Mouse (Mus musculus) left cerebral cortex, adult 11 months (tissue): Measurements from ENCODE around the gene Adck2.

Experiments
- DNase-seq: peaks from one replicate; pipeline ENCODE4 v3.0.0; 2022; ENCODE audit warnings: low spot score

The Adck2 gene

DNA sequence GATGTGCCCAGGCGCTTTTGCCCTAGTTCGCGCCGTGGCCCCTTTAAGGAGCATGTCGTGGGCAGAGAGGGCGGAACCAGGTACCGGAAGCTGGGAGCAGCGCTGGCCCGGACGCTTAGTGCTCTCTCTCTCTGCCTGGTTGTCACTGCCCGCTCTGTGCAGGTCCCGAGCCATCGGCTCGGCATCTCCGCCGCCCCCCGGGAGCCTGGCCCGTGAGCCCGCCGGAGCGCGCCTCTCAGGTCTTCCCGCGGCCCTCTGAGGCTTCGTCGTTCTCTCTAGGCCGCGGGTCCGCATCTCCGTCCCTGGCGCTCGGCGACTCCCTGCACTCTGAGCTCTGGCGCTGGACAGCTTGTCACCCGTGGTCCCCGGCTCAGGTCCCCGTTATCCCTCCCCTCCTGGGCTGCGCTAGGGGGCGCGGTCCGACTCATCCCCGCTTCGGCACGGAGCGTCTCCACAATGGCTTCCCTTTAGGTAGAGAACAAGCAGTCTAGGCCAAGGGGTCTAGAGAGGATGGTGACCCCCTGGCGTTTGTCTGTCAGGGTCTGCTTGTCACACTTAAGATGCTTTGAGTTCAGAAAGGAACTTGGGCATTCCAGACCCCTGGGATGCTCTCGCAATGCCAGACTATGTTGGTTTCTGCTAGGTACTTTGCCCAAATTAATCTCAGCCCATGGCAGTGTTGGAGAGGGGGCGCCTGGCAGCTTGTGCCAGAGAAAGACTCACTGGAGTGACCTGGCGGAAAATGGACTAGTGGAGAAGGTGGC is at the start of gene Adck2:
Gene Adck2, plus strand, starts transcription at position 83 of the 764 bp plus-strand sequence.
- DNase-seq = peak; percentile 53

DNA sequence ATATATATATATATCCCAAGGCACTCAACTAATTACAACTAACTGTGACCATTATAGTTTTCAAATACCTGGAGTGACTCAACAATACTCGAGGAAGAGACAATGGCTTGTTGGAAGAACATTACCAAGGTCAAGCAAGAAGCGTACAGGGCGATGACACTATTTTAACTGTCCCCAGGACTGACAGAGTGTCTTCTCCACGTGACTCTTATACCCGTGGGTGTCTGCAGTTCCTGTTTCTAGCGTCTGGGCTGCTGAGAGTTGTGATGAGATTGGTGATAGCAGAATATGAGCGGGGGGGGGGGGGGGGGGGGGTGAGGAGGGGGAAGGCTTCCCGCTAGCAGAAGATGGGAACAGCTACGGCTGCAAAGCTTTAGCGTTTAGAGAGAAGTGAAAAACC is 46.9 kb upstream of the Adck2 start:
- DNase-seq = no peak

DNA sequence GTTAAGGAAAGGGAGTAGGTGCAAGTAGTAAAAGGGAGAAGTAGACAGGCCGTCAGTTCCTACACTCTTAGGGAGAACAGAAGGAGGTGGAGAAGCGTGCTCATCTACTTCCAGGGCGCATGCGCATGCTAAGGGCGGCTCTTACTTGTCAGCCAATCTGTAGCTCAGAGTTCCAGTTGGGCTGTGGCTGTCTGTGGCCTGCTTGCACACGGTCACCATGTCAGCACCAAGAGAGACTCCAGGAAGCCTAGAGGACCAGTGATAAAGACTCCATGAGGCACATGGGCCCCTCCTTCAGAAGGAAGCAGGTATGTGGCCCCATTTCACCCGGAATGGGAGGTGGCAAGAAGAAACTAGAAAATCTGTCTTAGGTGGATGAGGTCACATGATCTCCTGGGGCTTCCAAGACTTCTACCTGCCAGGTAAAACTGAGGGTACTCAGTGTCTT is 46.3 kb upstream of the Adck2 start:
- no peak for DNase-seq

DNA sequence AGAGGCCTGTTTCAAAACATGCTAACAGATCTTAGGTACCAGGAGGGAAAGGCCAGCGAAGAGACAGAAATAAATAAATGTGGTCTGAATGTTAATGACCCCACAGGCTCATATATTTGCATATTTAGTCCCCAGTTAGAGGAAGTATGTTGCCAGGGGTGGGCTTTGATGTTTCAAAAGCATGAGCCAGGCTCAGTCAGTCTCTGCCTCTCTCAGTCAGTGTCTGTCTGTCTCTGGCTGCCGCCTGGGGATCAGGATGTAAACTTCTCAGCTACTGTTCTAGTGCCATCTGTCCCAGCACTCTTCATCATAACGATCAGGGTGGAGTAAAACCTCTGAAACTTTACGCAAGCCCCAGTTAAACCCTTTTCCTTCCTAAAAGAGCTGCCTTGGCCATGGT is 45.9 kb upstream of the Adck2 start:
- DNase-seq = no peak

DNA sequence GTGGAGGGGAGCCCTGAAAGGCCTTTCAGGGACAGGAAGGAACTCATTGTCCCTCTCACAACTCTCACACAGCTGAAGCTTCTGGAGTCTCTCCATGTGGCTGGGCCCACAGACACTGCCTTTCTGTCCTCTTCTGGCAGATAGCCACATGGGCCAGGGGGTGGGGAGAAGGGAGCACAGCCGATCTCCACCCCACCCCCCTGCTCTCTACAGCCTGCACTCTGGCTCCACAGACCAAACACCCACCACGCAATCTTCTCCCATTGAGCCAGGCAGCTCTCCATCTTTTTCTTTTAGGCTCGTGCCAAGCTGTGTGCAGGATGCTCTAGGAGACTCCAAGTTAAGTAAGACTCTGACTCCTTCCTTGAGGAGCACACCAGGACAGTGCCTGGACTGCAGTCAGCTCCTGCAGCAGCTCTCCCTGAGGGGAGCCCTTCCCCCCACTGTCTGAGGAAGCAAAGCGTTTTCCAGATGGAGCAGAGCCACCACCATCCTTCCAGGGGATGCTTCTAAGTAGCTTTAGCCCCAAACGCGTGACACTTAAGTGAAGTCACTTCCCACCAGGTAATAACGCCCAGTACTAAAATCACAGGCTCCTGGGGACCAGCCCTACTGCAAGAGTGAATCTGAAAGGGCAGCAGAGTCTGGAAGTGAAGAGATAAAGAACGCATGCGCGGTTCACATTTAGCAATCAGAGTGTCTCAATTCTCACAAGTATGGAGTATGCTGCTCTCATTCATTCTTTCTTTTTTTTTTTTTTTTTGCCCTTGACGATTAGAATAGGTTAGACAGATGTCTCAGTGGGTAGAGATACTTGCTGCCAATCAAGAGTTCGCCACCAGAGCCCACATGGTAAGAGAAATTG is 44.8 kb upstream of the Adck2 start:
- peak; percentile 79 for DNase-seq

DNA sequence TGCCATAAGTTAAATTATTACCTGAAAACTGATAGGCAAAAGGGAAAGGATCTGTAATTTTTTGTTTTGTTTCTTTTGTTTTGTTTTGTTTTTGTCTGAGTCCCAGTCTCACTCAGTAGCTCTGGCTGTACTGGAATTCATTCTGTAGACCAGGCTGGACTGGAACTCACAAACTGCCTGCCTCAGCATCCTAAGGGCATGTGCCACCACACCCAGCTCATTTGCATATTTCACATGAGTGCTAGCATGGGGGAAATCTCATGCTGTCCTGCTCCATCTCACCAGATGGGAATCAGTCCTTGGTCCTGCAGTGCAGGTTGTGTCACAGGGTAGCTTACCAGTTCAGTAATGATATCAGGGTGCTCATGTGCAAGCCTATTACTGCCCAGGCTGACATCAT is 38.7 kb upstream of the Adck2 start:
- no peak for DNase-seq

DNA sequence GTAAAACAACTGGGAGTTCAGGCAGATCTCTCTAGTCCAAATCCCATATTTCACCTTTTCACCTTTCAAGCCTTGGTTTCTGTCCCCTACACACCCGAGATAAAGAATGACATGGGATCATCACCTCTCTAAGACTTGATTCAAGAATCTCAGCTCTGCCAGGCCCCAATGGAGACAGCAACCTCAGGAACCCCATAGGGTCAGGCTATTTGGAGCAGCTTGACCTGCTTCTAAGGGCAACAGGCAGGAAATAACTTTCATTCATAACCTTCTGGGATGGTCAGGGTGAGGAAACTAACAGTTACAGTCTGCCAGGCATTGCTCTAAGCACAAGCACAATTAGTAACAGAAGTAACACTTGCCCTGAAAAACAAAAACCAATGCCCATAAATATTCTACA is 37.1 kb upstream of the Adck2 start:
- no peak for DNase-seq

DNA sequence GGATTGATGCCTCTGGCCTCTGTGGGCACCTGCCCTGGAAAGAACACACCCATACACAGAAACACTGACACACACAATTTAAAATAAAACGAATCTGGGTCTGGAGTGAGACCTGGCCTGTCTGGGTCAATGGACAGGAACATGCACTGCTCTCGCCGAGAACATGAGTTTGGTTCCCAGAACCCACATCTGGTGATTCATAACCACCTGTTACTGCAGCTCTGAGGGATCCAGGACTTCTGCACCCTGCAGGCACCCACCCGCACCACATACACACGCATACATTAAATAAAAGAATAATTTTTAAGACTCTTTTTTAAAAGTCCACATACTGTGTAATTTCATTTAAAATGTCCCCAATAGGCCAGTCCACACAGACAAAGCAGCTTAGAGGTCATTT is 36.4 kb upstream of the Adck2 start:
- no peak for DNase-seq

DNA sequence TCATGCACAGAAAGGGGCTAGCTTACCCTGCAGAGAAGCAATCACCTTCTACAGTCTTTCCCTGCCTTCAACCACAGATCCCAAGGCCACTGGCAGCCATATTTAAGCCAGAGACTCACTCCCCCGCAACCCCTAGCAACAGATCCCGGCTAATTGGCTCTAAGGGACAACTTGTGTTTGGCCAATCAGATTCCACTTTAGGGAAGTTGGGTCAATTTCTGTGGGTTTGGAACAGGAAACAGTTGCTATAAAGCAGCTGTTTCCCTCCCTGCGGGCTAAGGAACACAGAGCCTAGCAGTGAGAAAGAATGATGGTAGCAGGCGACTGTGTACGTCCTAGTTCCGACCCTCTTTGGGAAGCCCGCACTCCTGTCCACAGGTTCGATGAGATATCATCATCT is 35.4 kb upstream of the Adck2 start:
- no peak for DNase-seq

DNA sequence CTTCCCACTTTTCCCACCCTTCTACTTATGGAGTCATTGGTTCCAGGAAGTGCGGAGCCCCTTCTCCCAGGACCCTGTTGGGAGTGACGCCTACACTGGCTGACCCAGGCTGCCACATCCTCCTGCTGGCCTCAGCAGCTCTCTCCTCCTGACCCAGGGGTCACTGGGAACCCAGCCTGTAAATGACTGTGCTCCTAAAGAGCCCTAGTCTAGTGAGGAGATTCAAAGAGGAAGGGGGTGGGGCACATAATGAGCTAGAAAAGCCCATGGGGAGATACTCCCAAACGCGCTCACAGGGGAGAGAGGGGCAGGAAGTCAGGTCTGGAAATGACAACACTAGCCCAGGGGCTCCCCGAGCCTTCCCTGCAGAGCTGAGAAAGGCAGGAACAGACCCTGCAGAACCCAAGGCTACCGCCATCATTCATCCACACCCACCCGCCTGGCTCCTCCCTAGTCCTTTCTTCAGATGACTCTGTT is 34.0 kb upstream of the Adck2 start:
- DNase-seq = no peak

DNA sequence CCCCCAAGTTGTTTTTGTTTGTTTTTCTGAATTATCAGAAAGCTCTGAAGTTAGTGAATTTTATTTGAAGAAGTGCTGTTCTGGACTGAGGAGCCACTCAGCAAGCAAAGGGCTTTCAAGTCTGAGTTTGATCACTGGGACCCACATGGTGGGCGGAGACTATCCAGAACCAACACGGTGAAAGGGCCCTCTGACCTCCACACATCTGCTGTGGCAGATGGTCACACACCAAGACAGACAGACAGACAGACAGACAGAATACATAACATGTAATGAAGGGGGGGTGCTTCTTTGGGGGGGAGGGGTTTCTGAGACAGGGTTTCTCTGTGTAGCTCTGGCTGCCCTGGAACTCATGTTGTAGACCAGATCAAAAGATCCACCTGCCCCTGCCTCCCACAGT is 33.1 kb upstream of the Adck2 start:
- no peak for DNase-seq

DNA sequence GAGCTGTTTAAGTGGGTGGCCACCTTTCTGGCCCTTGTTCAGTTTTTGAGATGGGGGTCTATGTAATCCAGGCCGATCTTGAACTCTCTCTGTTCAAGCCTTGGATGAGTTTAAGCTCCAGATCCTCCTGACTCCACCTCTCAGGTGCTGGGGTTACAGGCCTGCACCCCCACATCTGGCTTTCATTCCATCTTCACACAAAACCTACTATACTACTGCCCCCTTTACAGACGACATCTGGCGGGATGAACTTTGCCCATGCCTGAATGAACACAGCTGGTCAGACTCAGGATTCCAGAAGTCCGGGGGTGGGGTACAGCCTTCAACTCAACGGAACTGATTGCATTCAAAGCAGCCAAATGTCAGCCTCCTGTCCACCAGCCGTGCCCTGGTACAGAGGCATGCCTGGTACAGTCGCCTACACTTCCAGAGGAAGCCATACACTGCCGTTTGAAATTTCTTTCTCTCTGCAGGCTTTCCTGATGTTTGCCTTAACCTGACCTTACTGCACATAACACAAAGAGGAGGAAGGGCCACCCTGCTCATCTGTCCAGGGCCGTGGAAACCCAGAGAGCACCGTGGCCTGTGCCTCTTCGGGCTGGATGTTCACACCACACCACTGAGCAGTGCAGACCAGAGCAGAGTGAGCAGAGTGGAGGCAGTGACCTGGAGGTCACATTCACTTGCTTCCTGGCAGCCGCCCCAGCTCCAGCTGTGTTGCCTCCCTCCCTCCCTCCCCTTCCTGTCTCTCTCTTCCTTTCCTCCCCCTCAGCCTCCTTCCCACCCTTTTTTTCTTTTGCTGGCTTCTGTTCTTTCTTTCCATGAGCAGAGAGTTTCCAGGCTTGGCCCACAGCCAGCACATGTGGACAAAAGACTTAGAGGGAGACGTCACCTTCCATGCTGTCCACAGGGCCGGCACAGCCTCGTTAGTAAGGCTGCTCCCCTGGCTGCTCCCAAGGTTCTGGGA is 30.8 kb upstream of the Adck2 start:
- DNase-seq = no peak

DNA sequence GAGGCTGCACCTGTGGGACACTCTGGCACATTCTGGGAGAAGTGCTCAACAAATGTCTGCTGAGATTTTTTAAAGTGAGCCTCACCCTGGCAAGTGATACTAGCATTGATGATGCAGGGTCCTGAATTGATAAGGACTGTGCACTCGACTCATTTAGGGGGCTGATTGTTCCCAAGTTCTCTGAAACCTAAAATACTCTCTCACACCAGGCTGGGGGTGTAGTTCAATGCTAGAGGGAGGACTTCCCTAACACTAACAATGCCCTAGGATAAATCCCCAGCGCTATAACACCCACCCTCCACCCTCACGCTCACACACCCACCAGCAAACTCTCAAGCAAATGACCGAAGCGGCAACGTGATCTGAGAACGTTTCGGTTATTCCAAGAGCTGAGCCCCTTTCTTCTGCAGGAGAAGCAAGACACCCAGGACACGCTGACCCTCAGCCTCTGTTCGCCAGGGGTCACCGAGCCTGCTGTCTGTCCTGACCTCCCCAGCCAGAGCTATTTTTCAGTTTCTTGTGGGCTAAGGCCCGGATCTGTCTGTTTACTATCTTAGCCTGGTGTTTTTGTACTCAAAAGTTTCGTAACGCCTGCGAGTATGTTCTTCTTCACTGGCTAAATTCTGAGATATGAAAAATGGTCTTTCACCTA is 29.8 kb upstream of the Adck2 start:
- no peak for DNase-seq

DNA sequence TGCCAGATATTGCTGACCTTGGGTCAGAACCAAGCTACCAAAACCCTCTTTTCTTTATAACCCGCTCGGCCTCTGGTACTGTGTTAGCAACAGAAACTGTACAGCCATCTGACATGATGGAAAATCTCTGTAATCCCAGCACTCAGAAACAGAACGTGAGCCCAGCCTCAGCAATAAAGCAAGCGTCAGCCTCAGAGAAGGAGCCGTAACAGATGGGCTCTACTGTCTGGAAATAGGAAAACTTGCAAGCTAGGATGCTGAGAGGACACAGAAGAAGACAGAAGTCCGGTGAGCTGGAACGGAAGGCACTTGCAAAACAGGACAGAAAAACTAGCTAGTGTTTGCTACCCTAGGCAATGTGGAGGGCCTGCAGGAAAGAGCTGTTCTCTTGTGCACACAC is 28.2 kb upstream of the Adck2 start:
- no peak for DNase-seq

DNA sequence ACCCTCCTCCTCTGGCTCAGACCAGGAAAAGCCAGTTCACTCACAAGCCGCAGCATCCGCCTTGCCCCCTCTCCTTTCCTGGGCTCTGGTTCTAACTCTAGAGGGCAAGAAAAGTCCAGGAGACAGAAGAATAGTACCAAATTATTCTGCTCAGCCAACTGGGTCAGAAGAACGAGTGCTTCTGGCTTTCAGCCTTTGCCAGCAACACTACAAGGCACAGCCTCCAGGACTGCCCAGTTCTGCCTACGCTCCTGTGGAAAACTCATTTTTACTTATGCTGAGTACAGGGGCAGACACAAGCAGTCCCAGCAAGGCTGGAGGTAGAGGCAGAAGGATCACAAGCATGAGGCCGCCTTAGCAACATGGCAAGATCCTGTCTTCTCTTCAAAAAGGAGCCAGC is 25.6 kb upstream of the Adck2 start:
- DNase-seq = no peak

DNA sequence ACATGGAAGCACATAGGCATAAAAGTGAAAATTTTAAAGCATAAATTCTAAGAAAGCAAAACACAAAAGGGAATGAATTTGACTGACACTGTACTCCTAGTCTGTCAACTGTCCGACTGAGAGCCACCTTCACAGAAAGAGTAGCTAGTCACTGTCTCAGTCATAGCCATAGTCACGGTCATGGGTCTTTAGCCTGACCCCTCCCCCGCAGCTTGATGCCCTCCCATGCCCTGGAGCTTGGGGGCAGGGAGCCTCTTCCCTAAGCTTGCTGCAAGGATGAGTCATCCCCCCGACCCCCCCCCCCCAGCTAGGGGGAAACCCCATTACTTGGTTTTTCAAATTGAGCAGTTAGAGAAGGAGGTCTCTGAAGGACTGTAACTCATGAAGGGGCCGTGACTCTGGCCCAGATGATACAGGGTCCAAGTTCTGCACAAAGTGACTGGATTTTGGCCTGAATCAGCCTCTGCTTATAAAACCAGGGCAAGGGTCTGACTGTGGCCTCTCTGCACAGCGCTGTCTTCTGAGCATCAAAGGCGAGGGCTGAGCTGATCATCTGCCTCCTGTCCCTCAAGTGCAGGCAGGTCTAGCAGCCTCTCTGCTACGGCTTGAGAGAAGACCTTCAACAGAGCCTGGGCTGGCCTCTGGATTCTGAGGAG is 21.6 kb upstream of the Adck2 start:
- DNase-seq = no peak

DNA sequence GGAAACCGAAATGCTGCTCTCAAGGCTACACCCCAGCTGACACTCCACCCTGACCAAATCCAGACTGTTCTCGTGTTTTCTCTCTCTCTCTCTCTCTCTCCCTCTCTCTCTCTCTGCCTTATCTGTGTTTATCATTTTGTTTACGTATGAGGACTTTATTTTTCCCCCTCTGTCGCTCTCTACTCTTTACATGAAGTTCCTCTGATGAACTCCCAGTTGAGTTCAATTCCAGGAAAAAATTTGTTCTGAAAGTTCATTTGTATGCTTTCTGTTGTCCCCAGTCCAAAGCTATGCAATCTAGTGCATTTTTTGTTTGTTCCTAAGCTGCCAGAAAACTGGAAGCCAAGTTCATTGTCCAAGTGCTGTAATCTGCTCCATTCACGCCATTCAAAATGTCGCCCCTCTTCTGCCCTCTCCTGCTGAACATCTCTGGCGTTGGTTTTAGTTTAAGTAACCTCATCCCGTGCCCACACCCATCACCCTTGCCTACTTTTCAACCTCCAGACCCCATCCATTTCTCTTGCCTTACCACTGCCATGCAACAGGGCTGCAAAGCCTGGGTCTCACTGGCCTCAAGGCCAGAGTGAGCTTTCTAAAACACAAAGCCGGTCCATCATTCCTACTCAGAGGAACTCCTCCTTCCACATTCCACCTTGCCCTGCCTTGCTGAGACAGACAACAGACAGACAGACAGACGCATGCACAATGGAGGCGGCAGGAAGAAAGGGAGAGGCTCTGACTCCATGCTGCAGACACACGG is 18.6 kb upstream of the Adck2 start:
- DNase-seq = no peak

DNA sequence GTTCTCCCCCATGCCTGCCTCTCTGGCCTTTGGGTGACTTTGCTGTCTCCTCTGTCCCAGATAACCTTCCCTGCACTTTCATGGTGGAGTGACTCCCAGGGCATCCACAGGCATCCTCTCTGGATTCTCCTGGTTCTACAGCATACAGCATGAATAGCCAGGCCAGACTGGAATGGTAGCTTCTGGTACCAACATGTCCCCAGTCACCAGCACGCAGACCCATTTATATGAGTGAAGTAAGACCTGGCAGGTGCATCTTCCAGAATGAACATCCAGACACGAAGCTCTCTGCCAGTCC is 18.1 kb upstream of the Adck2 start:
- DNase-seq = no peak

DNA sequence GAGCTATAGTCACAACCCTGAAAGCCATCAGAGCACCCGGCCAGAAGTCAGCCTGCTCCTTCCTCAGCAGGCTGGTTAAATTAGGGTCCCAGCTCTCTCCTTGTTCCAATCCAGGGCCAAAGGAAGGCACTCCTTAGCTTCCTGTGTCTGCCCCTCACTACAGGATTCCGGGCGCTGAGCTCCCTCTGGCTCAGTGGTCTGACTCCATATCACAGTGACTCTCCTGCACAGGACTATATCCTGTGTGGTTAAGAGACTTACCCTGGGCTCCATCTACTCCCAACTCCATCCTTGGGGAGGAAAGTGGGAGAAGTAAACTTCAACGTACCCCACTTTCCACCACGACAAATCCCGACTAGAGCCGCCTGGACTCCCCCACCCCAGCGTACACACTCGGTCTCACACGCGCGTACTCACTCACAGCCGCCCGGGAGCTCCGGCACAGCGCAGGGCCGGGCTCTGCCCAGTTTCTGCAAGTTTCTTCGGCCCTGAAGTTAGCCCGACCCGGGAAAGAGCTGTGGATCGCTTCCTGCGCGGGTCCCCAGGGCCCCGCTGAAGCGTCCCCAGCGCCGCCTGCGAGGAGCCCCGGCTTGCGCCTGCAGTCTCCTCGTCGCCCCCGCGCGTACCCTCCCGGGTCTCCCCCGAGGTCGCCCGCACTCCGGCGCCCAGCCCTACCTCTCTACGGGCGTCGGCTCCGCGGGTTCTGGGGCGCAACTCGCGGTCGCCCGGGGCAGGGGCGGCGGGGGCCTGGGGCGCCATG is 16.6 kb upstream of the Adck2 start:
- no peak for DNase-seq
